Mouse (Mus musculus) natural killer cell, adult 2 months (primary cell): ENCODE data around the gene Otulinl.

Source experiments
- DNase-seq, 2 experiments: peaks; one replicate each; pipeline ENCODE4 v3.0.0; 2022; ENCODE audit warnings: low spot score in 2 of 2

The Otulinl gene

DNA sequence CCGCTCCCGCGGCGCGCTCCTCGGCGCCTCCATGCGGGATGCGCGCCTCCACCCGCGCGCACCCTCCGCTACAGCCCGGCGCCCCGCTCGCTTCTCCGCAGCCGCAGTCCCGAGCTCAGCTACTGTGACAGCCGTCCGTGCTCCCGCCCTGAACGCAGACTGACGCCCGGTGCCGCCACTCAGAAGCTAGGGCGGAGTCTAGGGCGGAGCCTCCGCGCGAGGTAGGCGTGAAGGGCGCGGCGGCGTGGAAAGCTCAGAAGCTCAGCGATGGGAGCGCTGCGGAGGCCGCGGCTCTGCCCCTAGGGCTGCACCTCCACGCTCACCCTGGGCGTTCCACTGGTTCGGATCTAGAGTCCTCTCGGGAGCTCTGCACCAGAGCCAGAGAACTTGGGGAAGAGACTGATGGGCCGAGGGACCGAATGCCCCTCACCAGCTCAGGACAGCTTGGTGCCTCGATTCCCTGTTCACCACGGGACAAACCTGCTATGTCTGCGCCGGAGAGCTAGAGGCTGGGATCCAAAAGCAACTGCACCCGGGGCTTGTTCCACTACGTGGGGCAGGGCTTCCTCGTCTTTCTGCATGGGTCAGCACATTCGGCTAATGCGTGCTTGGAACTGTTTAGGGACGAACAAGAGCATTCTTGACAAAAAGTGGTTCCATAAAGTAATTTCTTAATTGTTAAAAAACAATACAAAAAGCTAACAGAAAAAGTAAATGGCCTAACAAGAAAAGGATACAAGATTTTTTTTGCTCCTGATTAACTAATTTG is at the start of gene Otulinl:
Otulinl (minus strand) TSS at position 161 of the 769 bp plus-strand sequence.
- DNase-seq, result peak; percentile 92 to 93

GRCm38 (mm10) chr15:27726228-27726627 is 44.8 kb upstream of the Otulinl start:
- no peak for DNase-seq

DNA sequence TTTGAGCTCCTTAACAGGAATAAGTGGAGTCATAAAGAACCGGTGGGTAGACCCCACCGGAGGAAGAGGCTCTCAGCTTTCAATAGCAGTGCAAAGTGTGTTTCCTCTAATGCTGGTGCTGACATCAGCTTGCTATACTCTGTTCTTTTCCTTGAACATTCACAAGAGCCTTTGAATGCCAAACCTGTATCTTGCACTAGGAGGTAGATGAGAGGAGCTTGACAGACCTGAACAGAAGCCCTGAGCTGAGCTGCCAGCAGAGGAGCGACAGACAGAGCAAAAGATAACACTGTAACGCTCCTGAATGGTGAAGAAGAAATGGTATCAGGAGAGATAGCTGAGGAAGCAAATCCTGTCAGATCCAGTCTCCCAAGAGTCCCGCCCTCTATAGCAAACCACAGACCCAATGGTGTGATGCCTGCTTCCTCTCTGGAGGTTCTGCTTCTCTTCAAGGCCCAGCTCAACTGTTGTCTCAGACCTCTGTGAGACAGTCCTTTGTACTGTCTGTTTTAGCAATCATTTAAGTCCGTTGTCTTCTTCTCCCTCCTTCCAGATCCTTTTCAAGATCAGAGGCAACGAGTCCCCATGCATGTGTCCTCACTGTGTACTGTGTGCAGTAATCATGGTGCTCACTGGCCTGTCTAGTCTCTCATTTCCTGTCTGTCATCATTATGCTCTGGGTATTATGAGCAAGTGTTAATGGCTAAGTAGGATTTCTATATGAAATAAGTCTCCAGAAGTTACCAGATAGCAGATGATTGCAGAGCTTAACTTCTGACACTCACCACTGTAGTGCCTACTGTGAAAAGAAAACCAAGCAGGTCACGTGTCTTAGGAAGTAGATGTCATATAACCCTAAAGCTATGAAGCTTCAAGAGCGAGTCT is 43.7 kb upstream of the Otulinl start:
- DNase-seq, result no peak

- peak in 1 of 2 experiments; percentile 9 for DNase-seq
Measured at GRCm38 (mm10) chr15:27724298-27724697, 42.9 kb upstream of the Otulinl start.

- no peak for DNase-seq
Measured at GRCm38 (mm10) chr15:27723746-27724145, 42.4 kb upstream of the Otulinl start.

DNA sequence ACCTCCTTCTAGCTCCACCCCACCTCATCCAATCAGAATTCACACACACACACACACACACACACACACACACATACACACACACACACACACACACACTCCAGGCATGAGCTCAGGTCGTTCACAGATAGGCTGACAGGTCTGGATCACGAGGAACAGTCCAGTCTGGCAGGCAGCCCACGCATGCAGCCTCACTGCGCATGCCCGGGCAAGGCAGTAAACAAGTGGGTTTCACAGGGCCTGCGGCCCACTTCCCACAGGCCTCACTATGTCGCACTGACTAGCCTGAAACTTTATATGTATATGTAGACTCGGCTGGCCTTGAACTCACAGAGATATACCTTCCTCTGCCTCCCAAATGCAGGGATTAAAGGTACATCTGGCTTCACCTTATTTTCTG is 38.9 kb upstream of the Otulinl start:
- DNase-seq, result peak in 1 of 2 experiments; percentile 22

DNA sequence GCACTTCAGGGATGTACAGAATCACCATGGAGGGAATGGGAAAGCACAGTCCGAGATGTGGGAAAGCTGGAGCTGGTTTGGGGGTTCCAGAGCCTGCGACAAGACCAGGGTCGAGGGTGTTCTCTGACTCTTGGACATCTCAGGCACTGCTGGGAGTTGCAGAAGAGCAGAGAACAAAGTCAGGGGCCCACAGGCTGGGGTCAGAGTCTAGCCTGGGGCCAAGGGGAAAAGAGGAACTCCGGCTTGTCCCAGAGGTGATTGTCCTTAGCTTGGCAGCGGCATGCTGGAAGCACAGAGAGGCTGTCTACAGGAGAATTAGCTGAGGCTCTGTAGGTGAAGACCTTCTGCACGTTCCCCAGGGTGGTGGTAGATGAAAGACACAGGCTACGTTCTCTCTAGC is 37.3 kb upstream of the Otulinl start:
- no peak for DNase-seq

DNA sequence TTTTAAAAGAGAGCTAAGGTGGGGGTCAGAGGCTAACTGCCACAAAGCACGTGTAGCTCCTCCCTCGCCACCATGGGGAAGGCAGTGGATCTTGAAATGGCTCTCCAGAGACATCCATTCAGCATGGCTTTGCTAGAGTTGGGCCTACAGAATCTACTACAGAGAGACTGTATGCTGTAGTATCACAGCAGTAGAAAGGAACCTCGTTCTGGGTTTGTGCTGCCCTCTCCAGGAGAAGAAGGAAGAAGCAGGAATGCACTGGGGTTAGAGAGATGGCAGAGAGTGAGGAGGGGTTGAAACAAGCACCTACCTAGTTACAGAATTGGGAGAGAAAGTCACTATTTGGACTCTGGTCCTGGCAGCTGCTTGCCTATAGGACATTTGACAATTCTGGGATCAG is 34.0 kb upstream of the Otulinl start:
- peak; percentile 46 to 61 for DNase-seq

GRCm38 (mm10) chr15:27710698-27711097 is 29.3 kb upstream of the Otulinl start:
- DNase-seq, result no peak

GRCm38 (mm10) chr15:27708968-27709612 is 27.7 kb upstream of the Otulinl start:
- DNase-seq, result peak; percentile 44 to 55

- no peak for DNase-seq
Measured at GRCm38 (mm10) chr15:27708499-27708898, 27.1 kb upstream of the Otulinl start.

DNA sequence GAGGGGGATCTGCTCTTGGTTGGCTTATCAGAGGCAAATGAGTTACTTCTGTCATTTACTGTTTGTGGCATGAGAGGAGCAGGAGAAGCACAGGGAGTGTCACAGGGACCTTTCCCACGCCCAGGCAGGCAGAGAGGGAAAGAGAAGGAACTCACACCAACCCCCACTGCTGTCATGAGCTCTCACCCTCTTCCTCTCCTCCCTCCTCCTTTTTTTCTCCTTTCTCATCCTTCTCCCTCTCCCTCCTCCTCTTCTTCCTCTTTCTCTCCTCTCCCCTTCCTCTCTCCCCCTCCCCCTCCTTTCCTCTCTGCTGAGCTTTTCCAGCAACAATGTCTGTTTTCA is 21.6 kb upstream of the Otulinl start:
- DNase-seq, result no peak

- peak; percentile 30 to 33 for DNase-seq
Measured at GRCm38 (mm10) chr15:27702031-27702971, 20.9 kb upstream of the Otulinl start.

- DNase-seq, result no peak
Measured at GRCm38 (mm10) chr15:27697632-27698031, 16.3 kb upstream of the Otulinl start.

GRCm38 (mm10) chr15:27693235-27693634 is 11.9 kb upstream of the Otulinl start:
- no peak for DNase-seq

DNA sequence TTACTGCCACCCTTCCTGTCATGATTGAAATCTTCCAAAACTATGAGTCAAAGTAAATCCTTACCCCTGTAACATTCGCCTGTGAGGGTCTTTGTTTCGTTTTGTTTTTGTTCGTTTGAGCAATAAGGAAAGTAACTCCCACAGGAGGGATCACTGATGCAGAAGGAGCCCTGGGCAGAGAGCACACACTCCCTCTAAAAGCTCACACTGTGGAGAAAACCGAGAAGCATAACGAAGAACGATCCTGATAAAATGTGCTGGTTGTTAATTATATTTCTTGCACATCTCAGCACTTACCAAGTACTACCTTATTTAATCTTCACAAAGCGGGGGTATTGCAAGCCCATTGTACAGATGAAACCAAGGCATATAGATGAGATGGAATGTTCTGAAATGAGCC is 10.8 kb upstream of the Otulinl start:
- no peak for DNase-seq

DNA sequence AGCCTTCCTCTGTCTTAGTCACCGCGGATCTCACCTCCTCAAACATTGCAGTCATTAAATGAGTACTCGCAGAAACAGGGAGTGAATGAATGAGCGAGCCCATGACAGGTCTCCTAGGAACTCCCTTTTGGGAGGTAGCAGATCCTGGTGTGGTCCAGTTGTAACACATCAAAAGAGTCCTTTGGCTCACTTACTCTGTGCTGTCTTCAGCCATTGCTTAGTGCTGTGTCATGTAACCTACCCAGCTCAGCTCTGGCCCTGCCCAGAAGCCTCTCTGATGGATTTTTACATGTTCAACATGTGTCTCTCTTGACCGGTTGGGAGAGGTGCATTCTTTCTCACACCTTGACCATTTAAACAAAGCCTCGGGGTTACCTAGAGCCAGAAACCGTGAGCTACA is 9.8 kb upstream of the Otulinl start:
- DNase-seq, result no peak

- no peak for DNase-seq
Measured at GRCm38 (mm10) chr15:27688041-27688651, 6.8 kb upstream of the Otulinl start.

GRCm38 (mm10) chr15:27684813-27685212 is 3.4 kb upstream of the Otulinl start:
- no peak for DNase-seq

DNA sequence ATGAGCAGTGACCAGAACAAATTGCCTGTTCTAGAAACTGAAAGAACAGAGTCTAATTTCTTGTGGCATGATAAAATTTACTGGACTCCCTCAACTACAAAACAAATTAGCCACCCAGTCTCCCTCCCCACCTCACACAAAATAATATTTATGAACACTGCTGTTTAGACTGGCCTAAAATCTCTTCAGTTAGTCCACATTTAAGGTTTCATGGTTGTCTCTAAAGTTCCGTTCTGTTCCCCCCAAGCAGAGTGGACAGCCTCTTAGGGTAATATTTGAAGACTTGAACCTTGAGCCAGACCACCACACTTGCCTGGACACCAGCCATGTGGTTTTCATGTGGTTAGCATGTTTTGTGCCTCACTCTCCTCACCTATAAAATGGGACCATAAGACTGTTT is 1.8 kb upstream of the Otulinl start:
- DNase-seq, result no peak

DNA sequence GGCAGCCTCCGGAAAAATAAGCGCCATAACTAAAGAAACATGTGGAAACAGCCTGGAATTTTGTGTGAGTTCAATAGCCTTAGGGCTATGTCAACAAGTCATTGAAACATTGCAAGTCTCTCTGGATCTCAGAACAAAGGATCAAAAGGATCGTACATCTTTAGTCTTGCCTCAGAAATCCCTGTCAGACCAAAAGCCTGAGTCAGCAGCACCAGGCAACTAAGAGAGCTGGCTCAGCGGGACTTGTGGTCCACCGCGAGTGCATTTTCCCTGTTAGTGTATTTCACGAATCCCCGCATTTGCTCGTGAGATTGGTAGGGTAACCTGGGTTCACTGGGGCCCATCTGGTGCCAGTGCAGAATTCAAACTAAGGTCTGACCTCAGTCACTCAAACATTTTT is 1.2 kb upstream of the Otulinl start:
- DNase-seq, result no peak
